Mouse (Mus musculus): ENCODE data around the gene Tfam. TPM values are rescaled to one million over a fixed set of nuclear protein-coding genes. Genes with fewer than 3 reads are reported as not detected.

The Tfam gene
- total RNA-seq, 2 experiments from 2014 or later = 17.6 to 26.0 TPM

DNA sequence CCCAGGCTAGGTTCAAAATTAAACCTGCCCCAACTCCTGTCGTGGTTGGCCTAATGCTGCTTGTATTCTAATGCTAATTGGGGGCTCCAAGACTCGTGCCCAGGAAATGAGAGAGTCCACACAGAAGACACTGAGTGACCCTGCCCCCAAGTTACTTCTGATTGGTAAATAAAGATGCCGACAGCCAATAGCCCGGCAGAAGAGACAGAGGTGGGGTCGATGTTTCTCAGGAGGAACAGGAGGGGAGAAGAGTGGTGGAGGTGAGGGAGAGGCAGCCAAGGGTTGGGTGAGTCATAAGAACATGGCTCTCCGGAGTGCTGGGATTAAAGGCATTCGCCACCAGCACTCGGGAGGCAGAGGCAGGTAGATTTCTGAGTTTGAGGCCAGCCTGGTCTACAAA is 61.7 kb downstream of the Tfam start:
- ATAC-seq (replicated peaks; ENCODE audit: low FRiP score, poor library complexity, severe bottlenecking) = no peak

Other genes starting within 250 kb of the Tfam start
- gene Bicc1, start 78.6 kb downstream of the Tfam start, total RNA-seq (2015; ENCODE audit: low replicate concordance) = not detected in 2 replicates
- not detected in 2 replicates for gene Bicc1, start 78.6 kb downstream of the Tfam start, total RNA-seq (2017; ENCODE audit: low replicate concordance)
- 19.3 and 24.5 TPM in 2 replicates for gene Ube2d1, start 47.0 kb upstream of the Tfam start, total RNA-seq (2015; ENCODE audit: low replicate concordance)
- 0.83 and 4.2 TPM in 2 replicates for gene Ube2d1, start 47.0 kb upstream of the Tfam start, total RNA-seq (2017; ENCODE audit: low replicate concordance)
- gene Cisd1, start 106.7 kb upstream of the Tfam start, total RNA-seq (2015; ENCODE audit: low replicate concordance) = 23.4 and 27.2 TPM in 2 replicates
- gene Cisd1, start 106.7 kb upstream of the Tfam start, total RNA-seq (2017; ENCODE audit: low replicate concordance) = 4.8 and 13.0 TPM in 2 replicates
- 23.5 and 35.0 TPM in 2 replicates for gene Ipmk, start 109.5 kb upstream of the Tfam start, total RNA-seq (2015; ENCODE audit: low replicate concordance)
- 16.9 and 22.6 TPM in 2 replicates for gene Ipmk, start 109.5 kb upstream of the Tfam start, total RNA-seq (2017; ENCODE audit: low replicate concordance)

All from erythroid progenitor cell, adult 5-6 weeks (primary cell).